Mouse (Mus musculus): ENCODE data around the gene Mns1. TPM values are rescaled to one million over a fixed set of nuclear protein-coding genes. Genes with fewer than 3 reads are reported as not detected.

Mns1 gene
- polyA plus RNA-seq, 1 experiment = 7.4 TPM

DNA sequence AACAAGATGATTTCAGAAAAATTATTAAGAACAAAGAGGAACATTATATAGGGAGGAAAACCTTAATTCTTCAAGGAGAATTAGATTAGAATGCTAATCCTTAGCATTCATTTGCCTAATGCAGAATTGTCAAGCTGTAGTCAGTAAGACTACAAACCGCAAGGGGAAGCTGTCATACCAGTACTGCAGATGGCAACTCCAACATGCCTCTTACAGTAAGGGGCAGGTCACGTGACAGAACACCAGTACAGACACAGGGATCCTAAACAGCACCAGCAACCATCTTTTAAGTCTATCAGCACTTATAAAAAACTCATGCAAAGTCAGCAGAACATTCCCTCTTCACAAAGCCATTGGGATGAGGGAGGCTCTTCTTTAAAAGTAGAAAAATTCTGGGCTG is 55.7 kb downstream of the Mns1 start:
- no peak overlapping the region for H3K4me3 ChIP-seq (ENCODE audit: control insufficient read depth, insufficient read depth, low read length)
- 20% methylated on average over 2 of the region's 2 CpGs for WGBS
- no peaks in the 10 kb centered on the region for H3K36me3 ChIP-seq (ENCODE audit: control insufficient read depth, insufficient read depth, low read length)
- peaks cover 21% of the 10 kb centered on the region for H3K4me1 ChIP-seq (replicated peaks; ENCODE audit: control insufficient read depth, insufficient read depth, low read length)
- H3K27ac ChIP-seq (ENCODE audit: control insufficient read depth, insufficient read depth, low read length) = no peak overlapping the region
- peak; percentile 62 for DNase-seq
- no peaks in the 10 kb centered on the region for H3K27me3 ChIP-seq (ENCODE audit: control insufficient read depth, insufficient read depth, low read length)
- TF ChIP-seq CTCF (IDR thresholded peaks at IDR 0.05; ENCODE audit: borderline replicate concordance, control insufficient read depth, extremely low read depth, insufficient read depth, low read length, poor library complexity) (no peak), POLR2A (IDR thresholded peaks at IDR 0.05; ENCODE audit: control insufficient read depth, extremely low read depth, insufficient read depth, low read length, poor library complexity) (no peak)

DNA sequence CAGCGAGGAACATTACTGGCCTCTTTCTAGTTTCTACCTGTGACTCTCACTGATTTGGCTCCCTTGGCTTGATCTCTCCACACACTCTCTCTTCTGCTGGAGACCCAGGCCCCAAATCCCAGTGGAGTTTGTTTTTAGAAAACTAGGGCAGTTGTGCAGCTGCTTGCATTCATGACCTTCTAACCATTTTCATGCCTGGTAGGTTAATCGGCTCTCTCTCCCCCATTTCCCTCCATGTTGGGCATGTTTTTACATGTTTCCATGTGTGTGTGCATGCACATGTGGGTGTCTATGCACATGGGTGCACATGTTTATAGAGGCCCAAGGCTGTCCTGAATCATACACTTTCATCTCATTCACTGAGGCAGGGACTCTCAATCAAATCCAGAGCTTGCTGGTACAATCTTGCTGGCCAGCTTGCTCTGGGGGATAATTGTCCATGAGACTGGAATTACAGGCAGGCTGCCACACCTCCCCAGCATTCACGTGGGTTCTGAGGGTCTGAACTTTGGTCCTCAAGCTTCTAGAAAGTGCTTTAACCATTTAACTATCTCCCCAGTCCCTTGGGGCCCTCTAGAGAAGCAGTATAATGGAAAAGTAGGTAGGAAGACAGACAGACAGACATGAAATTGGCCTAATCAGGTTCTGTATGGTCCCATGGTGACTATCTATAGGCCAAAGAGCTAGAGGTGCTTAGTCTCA is 56.3 kb downstream of the Mns1 start:
- 92% methylated on average over 3 of the region's 3 CpGs for WGBS
- no peak overlapping the region for H3K4me3 ChIP-seq (ENCODE audit: control insufficient read depth, insufficient read depth, low read length)
- no peaks in the 10 kb centered on the region for H3K27me3 ChIP-seq (ENCODE audit: control insufficient read depth, insufficient read depth, low read length)
- H3K27ac ChIP-seq (ENCODE audit: control insufficient read depth, insufficient read depth, low read length) = no peak overlapping the region
- peaks cover 20% of the 10 kb centered on the region for H3K4me1 ChIP-seq (replicated peaks; ENCODE audit: control insufficient read depth, insufficient read depth, low read length)
- TF ChIP-seq CTCF (IDR thresholded peaks at IDR 0.05; ENCODE audit: borderline replicate concordance, control insufficient read depth, extremely low read depth, insufficient read depth, low read length, poor library complexity) = no peak
- no peak for TF ChIP-seq POLR2A (IDR thresholded peaks at IDR 0.05; ENCODE audit: control insufficient read depth, extremely low read depth, insufficient read depth, low read length, poor library complexity)
- H3K36me3 ChIP-seq (ENCODE audit: control insufficient read depth, insufficient read depth, low read length) = no peaks in the 10 kb centered on the region
- no peak for DNase-seq

DNA sequence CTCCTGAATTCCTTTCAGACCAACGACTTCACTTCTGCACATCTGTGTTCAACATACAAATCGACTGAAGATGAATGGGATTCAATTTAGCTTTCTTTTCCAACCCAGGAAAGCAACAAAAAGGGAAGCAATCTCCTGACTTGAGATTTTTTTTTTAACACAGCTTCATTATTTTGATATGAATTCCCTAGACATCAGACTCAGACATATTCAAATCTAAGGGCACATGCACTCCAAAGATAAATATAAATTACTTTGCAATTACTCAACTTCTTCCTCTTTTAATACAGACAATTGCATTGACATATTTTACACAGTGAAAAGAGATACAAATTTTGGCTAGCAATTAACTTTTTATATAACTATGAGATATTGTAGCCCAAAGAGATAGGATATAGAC is 58.9 kb downstream of the Mns1 start:
- peaks cover 8% of the 10 kb centered on the region for H3K4me1 ChIP-seq (replicated peaks; ENCODE audit: control insufficient read depth, insufficient read depth, low read length)
- no peak overlapping the region for H3K27ac ChIP-seq (ENCODE audit: control insufficient read depth, insufficient read depth, low read length)
- DNase-seq = no peak
- no peaks in the 10 kb centered on the region for H3K27me3 ChIP-seq (ENCODE audit: control insufficient read depth, insufficient read depth, low read length)
- TF ChIP-seq POLR2A (IDR thresholded peaks at IDR 0.05; ENCODE audit: control insufficient read depth, extremely low read depth, insufficient read depth, low read length, poor library complexity) (no peak), CTCF (IDR thresholded peaks at IDR 0.05; ENCODE audit: borderline replicate concordance, control insufficient read depth, extremely low read depth, insufficient read depth, low read length, poor library complexity) (no peak)
- H3K4me3 ChIP-seq (ENCODE audit: control insufficient read depth, insufficient read depth, low read length) = no peak overlapping the region
- H3K36me3 ChIP-seq (ENCODE audit: control insufficient read depth, insufficient read depth, low read length) = no peaks in the 10 kb centered on the region
- WGBS = 87% methylated on average over 2 of the region's 2 CpGs

DNA sequence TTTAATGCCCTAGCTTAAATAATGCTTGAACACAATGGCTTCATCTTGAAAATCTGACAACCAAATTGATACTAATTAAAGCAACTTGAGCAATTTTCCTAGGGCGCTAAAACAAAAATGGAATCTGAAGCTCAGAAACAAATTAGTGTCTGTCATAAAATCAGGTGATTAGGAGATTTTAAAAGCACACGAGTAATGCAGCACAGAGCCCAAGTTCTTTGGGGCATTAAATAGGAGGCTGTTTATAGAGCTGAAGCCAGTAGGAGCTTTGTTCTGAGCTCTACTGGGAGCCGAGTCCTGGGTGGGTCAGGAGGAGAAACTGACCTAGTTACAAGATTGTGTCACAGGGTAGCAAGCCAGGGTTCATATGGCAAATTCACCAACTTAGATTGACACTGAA is 59.4 kb downstream of the Mns1 start:
- 97% methylated on average over 3 of the region's 3 CpGs for WGBS
- H3K27me3 ChIP-seq (ENCODE audit: control insufficient read depth, insufficient read depth, low read length) = no peaks in the 10 kb centered on the region
- H3K4me3 ChIP-seq (ENCODE audit: control insufficient read depth, insufficient read depth, low read length) = no peak overlapping the region
- no peak overlapping the region for H3K27ac ChIP-seq (ENCODE audit: control insufficient read depth, insufficient read depth, low read length)
- H3K4me1 ChIP-seq (replicated peaks; ENCODE audit: control insufficient read depth, insufficient read depth, low read length) = peaks cover 8% of the 10 kb centered on the region
- DNase-seq = no peak
- H3K36me3 ChIP-seq (ENCODE audit: control insufficient read depth, insufficient read depth, low read length) = no peaks in the 10 kb centered on the region
- TF ChIP-seq CTCF (IDR thresholded peaks at IDR 0.05; ENCODE audit: borderline replicate concordance, control insufficient read depth, extremely low read depth, insufficient read depth, low read length, poor library complexity) (no peak), POLR2A (IDR thresholded peaks at IDR 0.05; ENCODE audit: control insufficient read depth, extremely low read depth, insufficient read depth, low read length, poor library complexity) (no peak)

Other genes with a start within 250 kb of the Mns1 start
- 38.4 and 38.7 TPM in 2 replicates for gene Zfp280d, start 163.2 kb upstream of the Mns1 start, polyA plus RNA-seq (2012; rRNA removed)
- gene Tex9, start 54.2 kb downstream of the Mns1 start, polyA plus RNA-seq (2012; rRNA removed) = 5.1 and 6.0 TPM in 2 replicates
- gene Rfx7, start 94.2 kb downstream of the Mns1 start, polyA plus RNA-seq (2012; rRNA removed) = 21.2 and 22.3 TPM in 2 replicates
- 71.7 and 80.4 TPM in 2 replicates for gene Nedd4, start 224.3 kb downstream of the Mns1 start, polyA plus RNA-seq (2012; rRNA removed)